Mouse (Mus musculus) MN1 (cell line): ENCODE results near the gene Cadm2.

Source experiments
- DNase-seq: peaks from one replicate; pipeline ENCODE4 v3.0.0-alpha.2; 2016; ENCODE audit warnings: low spot score

Gene Cadm2

GRCm38 (mm10) chr16:67620826-67621505, at the start of gene Cadm2:
TSS of gene Cadm2 (minus strand) at chr16:67620908.
- no peak for DNase-seq

- no peak for DNase-seq
Observed at GRCm38 (mm10) chr16:67646930-67647329, 26.2 kb upstream of the Cadm2 start.

- no peak for DNase-seq
Observed at GRCm38 (mm10) chr16:67643651-67644050, 22.9 kb upstream of the Cadm2 start.

- no peak for DNase-seq
Observed at GRCm38 (mm10) chr16:67619906-67620781, 564 bp downstream of the Cadm2 start.

GRCm38 (mm10) chr16:67619416-67619815, 1.3 kb downstream of the Cadm2 start:
- DNase-seq = no peak

GRCm38 (mm10) chr16:67618817-67619216, 1.9 kb downstream of the Cadm2 start:
- no peak for DNase-seq

- no peak for DNase-seq
Observed at GRCm38 (mm10) chr16:67617811-67618210, 2.9 kb downstream of the Cadm2 start.

- DNase-seq = no peak
Observed at GRCm38 (mm10) chr16:67617256-67617655, 3.5 kb downstream of the Cadm2 start.

GRCm38 (mm10) chr16:67613876-67614275, 6.8 kb downstream of the Cadm2 start:
- DNase-seq = no peak

GRCm38 (mm10) chr16:67610904-67611681, 9.6 kb downstream of the Cadm2 start:
- DNase-seq = no peak

GRCm38 (mm10) chr16:67609116-67609515, 11.6 kb downstream of the Cadm2 start:
- no peak for DNase-seq

GRCm38 (mm10) chr16:67608499-67608898, 12.2 kb downstream of the Cadm2 start:
- DNase-seq = no peak

GRCm38 (mm10) chr16:67605661-67606060, 15.0 kb downstream of the Cadm2 start:
- DNase-seq = no peak

GRCm38 (mm10) chr16:67599981-67600380, 20.7 kb downstream of the Cadm2 start:
- no peak for DNase-seq

GRCm38 (mm10) chr16:67598841-67599240, 21.9 kb downstream of the Cadm2 start:
- no peak for DNase-seq

- no peak for DNase-seq
Observed at GRCm38 (mm10) chr16:67591015-67591414, 29.7 kb downstream of the Cadm2 start.

GRCm38 (mm10) chr16:67578842-67579517, 41.7 kb downstream of the Cadm2 start:
- DNase-seq = no peak

- DNase-seq = no peak
Observed at GRCm38 (mm10) chr16:67575557-67575956, 45.2 kb downstream of the Cadm2 start.

- no peak for DNase-seq
Observed at GRCm38 (mm10) chr16:67526992-67527391, 93.7 kb downstream of the Cadm2 start.

GRCm38 (mm10) chr16:67524878-67525277, 95.8 kb downstream of the Cadm2 start:
- no peak for DNase-seq

GRCm38 (mm10) chr16:67518311-67518710, 102.4 kb downstream of the Cadm2 start:
- DNase-seq = no peak

- no peak for DNase-seq
Observed at GRCm38 (mm10) chr16:67515549-67515948, 105.2 kb downstream of the Cadm2 start.
